Mouse (Mus musculus) ES-CJ7 (cell line): ENCODE results near the gene Ptprcap.

ENCODE experiments used
- DNase-seq: peaks from one replicate; pipeline ENCODE4 v3.0.0; 2011; ENCODE audit warnings: low read depth, low spot score

Ptprcap gene

GRCm38 (mm10) chr19:4147782-4148490 lies 5.5 kb upstream of the Ptprcap start:
- DNase-seq, result no peak

- DNase-seq, result peak; percentile 92
Measured at GRCm38 (mm10) chr19:4148491-4148806, 5.0 kb upstream of the Ptprcap start, which contains the start of gene Coro1b. Gene Coro1b (plus strand): TSS chr19:4148619.

GRCm38 (mm10) chr19:4148819-4149218 lies 4.6 kb upstream of the Ptprcap start:
- no peak for DNase-seq

- DNase-seq, result no peak
Measured at GRCm38 (mm10) chr19:4149283-4149682, 4.1 kb upstream of the Ptprcap start.

- DNase-seq, result no peak
Measured at GRCm38 (mm10) chr19:4149764-4150461, 3.5 kb upstream of the Ptprcap start.

GRCm38 (mm10) chr19:4150567-4151487 lies 2.6 kb upstream of the Ptprcap start:
- DNase-seq, result no peak

- DNase-seq, result no peak
Measured at GRCm38 (mm10) chr19:4151488-4151860, 1.9 kb upstream of the Ptprcap start.

GRCm38 (mm10) chr19:4151898-4152297 lies 1.5 kb upstream of the Ptprcap start:
- peak; percentile 46 for DNase-seq

- no peak for DNase-seq
Measured at GRCm38 (mm10) chr19:4152445-4153231, 766 bp upstream of the Ptprcap start.

- no peak for DNase-seq
Measured at GRCm38 (mm10) chr19:4154437-4155222, 1.2 kb downstream of the Ptprcap start.

GRCm38 (mm10) chr19:4155223-4156072 lies 2.0 kb downstream of the Ptprcap start:
- no peak for DNase-seq

- DNase-seq, result no peak
Measured at GRCm38 (mm10) chr19:4156073-4156579, 2.7 kb downstream of the Ptprcap start.

GRCm38 (mm10) chr19:4156771-4157170 lies 3.4 kb downstream of the Ptprcap start:
- no peak for DNase-seq

- DNase-seq, result no peak
Measured at GRCm38 (mm10) chr19:4159049-4159448, 5.6 kb downstream of the Ptprcap start.

GRCm38 (mm10) chr19:4162646-4163542 lies 9.5 kb downstream of the Ptprcap start, which contains the start of gene Rps6kb2:
Gene Rps6kb2 (minus strand): TSS chr19:4163354.
- peak; percentile 97 for DNase-seq

GRCm38 (mm10) chr19:4163543-4163887 lies 10.1 kb downstream of the Ptprcap start:
- no peak for DNase-seq

- DNase-seq, result no peak
Measured at GRCm38 (mm10) chr19:4164100-4164499, 10.7 kb downstream of the Ptprcap start.

GRCm38 (mm10) chr19:4164721-4165120 lies 11.3 kb downstream of the Ptprcap start:
- DNase-seq, result no peak
